Mouse (Mus musculus): ENCODE results near the gene Agap1.

GRCm38 (mm10) chr1:89923642-89924020 is 469.0 kb downstream of the Agap1 start:
- TF ChIP-seq CTCF (IDR thresholded peaks at IDR 0.05; ENCODE audit: extremely low read depth, insufficient read depth, low read length) (no peak), POLR2A (IDR thresholded peaks at IDR 0.05; ENCODE audit: extremely low read depth, insufficient read depth, low read length) (no peak)

All from cortical plate, adult 2 months (tissue).